Mouse (Mus musculus): ENCODE measurements around the gene Ndufc2. TPM values are rescaled to one million over a fixed set of nuclear protein-coding genes. Genes with fewer than 3 reads are reported as not detected.

Ndufc2 gene
- 53.9 to 65.9 TPM (median 63.7 TPM) in 4 replicates for total RNA-seq (2023; ENCODE audit: inconsistent age)

GRCm38 (mm10) chr7:97399960-97400715, at the start of gene Ndufc2:
TSS of gene Ndufc2 (plus strand) at chr7:97400003.

GRCm38 (mm10) chr7:97416906-97417777, 17.3 kb downstream of the Ndufc2 start, which contains the start of gene Thrsp:
TSS of gene Thrsp (minus strand) at chr7:97417730.

GRCm38 (mm10) chr7:97451023-97451422, 51.2 kb downstream of the Ndufc2 start, which contains the start of gene Kctd14:
TSS of gene Kctd14 (plus strand) at chr7:97451323.

Other genes starting within 250 kb of the Ndufc2 start
- 5.2 to 8.0 TPM (median 5.9 TPM) in 4 replicates for gene Usp35, start 68.0 kb upstream of the Ndufc2 start, total RNA-seq (2023; ENCODE audit: inconsistent age)
- gene Kctd21, start 67.7 kb upstream of the Ndufc2 start, total RNA-seq (2023; ENCODE audit: inconsistent age), result 1.2 to 1.7 TPM (median 1.3 TPM) in 4 replicates
- gene Alg8, start 28.4 kb upstream of the Ndufc2 start, total RNA-seq (2023; ENCODE audit: inconsistent age), result 14.9 to 17.7 TPM (median 15.9 TPM) in 4 replicates
- not detected in 4 replicates for gene Thrsp, start 17.7 kb downstream of the Ndufc2 start, total RNA-seq (2023; ENCODE audit: inconsistent age)
- gene Kctd14, start 51.3 kb downstream of the Ndufc2 start, total RNA-seq (2023; ENCODE audit: inconsistent age), result 5.8 to 8.7 TPM (median 8.1 TPM) in 4 replicates
- 76.2 to 94.9 TPM (median 82.3 TPM) in 4 replicates for gene Ints4, start 81.0 kb downstream of the Ndufc2 start, total RNA-seq (2023; ENCODE audit: inconsistent age)
- 9.0 to 11.2 TPM (median 9.8 TPM) in 4 replicates for gene Aamdc, start 179.5 kb downstream of the Ndufc2 start, total RNA-seq (2023; ENCODE audit: inconsistent age)
- 74.5 to 87.7 TPM (median 77.4 TPM) in 4 replicates for gene Rsf1, start 179.9 kb downstream of the Ndufc2 start, total RNA-seq (2023; ENCODE audit: inconsistent age)

Measured in B cell, adult (primary cell).